Mouse (Mus musculus) myocyte (in vitro differentiated cells): ENCODE data around the gene Cdc42bpb.

ENCODE experiments used
- E2F4 ChIP-seq: IDR thresholded peaks from one replicate; pipeline ENCODE4 v1.6.1; 2011; ENCODE audit warnings: mild to moderate bottlenecking, control low read depth, moderate library complexity; ENCODE audit not compliant: insufficient read depth
- POLR2A ChIP-seq: IDR thresholded peaks from one replicate; pipeline ENCODE4 v1.6.1; 2011; ENCODE audit warnings: low read depth, mild to moderate bottlenecking, control low read depth, moderate library complexity; ENCODE audit not compliant: insufficient read length
- REST ChIP-seq: IDR thresholded peaks from one replicate; pipeline ENCODE4 v1.6.1; 2011; ENCODE audit warnings: mild to moderate bottlenecking, control low read depth, moderate library complexity; ENCODE audit not compliant: insufficient read depth, insufficient read length
- SRF ChIP-seq: IDR thresholded peaks from one replicate; pipeline ENCODE4 v1.6.1; 2011; ENCODE audit warnings: low read depth; ENCODE audit not compliant: control insufficient read depth, insufficient read length
- TCF12 ChIP-seq: IDR thresholded peaks from one replicate; pipeline ENCODE4 v1.6.1; 2011; ENCODE audit warnings: mild to moderate bottlenecking, control low read depth; ENCODE audit not compliant: poor library complexity, insufficient read depth, severe bottlenecking
- USF1 ChIP-seq: IDR thresholded peaks from one replicate; pipeline ENCODE4 v1.6.1; 2011; ENCODE audit warnings: low read depth, mild to moderate bottlenecking, control low read depth, moderate library complexity

- TF ChIP-seq SRF (no peak), POLR2A (no peak), TCF12 (no peak), REST (no peak), E2F4 (no peak), USF1 (no peak)
These were observed 1.3 kb upstream of the Cdc42bpb start for GRCm38 (mm10) chr12:111378812-111379211.
